Mouse (Mus musculus): Measurements from ENCODE around the gene Olfr263.
A peak's percentile ranks its signal among the peaks of the same experiment; 100 is the strongest.

Olfr263 gene

GRCm38 (mm10) chr13:21169657-21170430 is 40.4 kb downstream of the Olfr263 start:
- peak; percentile 84 for DNase-seq (ENCODE audit: low spot score)

GRCm38 (mm10) chr13:21170431-21171155 is 41.2 kb downstream of the Olfr263 start:
- DNase-seq (ENCODE audit: low spot score): no peak

GRCm38 (mm10) chr13:21171156-21171530 is 41.7 kb downstream of the Olfr263 start:
- no peak for DNase-seq (ENCODE audit: low spot score)

GRCm38 (mm10) chr13:21171600-21172150 is 42.2 kb downstream of the Olfr263 start:
- DNase-seq (ENCODE audit: low spot score): peak; percentile 13

DNA sequence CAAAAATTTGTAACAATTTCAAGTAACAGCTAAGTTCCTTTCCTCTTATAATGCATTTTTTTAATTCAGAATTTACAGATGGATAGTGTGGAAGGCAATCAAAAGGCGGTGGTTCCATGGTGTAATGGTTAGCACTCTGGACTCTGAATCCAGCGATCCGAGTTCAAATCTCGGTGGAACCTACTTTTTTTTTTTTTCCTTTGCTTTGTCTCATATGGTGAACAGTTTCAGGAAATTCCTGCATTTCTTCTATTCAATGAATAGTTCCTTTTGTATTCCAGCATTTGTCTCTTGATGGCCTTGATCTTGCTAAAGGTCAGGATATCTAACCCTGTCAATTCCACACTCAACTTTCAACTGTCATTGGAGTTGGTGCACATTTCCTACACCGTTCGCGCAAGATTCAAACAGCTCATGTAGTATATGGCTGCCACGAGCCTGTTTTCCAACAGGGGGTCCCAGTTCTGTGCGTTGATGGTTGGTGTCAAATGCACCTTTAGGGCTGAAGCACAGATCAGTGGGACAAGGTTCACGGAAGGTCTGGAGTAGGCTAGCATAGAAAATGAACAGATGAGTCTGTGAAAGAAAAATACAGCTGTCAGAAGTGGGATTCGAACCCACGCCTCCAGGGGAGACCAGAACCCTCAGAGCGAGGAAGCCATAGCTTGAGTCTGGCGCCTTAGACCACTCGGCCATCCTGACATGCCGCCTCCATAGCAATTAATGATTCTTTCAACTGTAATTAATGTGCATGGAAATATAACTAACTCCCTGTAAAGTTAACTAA is 43.0 kb downstream of the Olfr263 start:
- peak; percentile 80 for DNase-seq (ENCODE audit: low spot score)

GRCm38 (mm10) chr13:21173072-21173471 is 43.6 kb downstream of the Olfr263 start:
- DNase-seq (ENCODE audit: low spot score): peak; percentile 86

DNA sequence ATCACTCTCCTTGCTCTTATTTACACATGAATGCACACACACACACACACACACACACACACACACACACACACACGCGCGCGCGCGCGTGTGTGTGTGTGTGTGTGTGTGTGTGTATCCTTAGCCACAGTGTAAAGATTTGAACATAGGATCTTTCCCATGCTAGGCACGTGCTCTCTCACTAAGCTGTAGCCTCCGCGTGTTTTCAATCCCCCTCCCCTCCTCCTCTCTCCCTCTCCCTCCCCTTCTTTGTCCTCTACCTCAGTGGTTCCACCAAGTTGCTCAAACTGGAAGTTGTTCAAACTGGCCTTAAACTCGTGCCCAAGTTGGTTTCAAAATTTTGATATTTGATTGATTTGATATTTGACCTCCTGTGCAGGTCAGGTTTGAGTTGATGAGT is 47.3 kb downstream of the Olfr263 start:
- no peak for DNase-seq (ENCODE audit: low spot score)

GRCm38 (mm10) chr13:21177657-21178056 is 48.2 kb downstream of the Olfr263 start:
- no peak for DNase-seq (ENCODE audit: low spot score)

GRCm38 (mm10) chr13:21178364-21178763 is 48.9 kb downstream of the Olfr263 start:
- no peak for DNase-seq (ENCODE audit: low spot score)

DNA sequence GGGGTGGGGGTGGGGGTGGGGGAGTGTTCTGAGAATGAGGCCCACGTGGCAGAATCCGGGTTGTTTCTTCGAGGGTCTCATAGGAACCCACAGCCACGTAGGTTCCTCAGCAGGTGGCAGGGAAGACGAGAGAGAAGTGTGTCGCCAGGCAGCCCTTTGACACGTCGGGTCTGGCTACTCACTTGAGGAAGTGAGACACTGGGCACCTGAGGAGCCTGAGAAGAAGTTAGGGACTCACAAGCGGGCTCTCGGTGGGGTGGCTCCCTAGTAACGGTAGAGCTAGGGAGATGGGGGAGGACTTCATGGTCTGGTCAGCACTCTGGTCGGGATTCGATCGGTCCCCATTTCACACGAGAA is 49.9 kb downstream of the Olfr263 start, which contains the start of gene Trim27:
Trim27 (plus strand) TSS at position 79 of the 357 bp plus-strand sequence.
- DNase-seq (ENCODE audit: low spot score): no peak

DNA sequence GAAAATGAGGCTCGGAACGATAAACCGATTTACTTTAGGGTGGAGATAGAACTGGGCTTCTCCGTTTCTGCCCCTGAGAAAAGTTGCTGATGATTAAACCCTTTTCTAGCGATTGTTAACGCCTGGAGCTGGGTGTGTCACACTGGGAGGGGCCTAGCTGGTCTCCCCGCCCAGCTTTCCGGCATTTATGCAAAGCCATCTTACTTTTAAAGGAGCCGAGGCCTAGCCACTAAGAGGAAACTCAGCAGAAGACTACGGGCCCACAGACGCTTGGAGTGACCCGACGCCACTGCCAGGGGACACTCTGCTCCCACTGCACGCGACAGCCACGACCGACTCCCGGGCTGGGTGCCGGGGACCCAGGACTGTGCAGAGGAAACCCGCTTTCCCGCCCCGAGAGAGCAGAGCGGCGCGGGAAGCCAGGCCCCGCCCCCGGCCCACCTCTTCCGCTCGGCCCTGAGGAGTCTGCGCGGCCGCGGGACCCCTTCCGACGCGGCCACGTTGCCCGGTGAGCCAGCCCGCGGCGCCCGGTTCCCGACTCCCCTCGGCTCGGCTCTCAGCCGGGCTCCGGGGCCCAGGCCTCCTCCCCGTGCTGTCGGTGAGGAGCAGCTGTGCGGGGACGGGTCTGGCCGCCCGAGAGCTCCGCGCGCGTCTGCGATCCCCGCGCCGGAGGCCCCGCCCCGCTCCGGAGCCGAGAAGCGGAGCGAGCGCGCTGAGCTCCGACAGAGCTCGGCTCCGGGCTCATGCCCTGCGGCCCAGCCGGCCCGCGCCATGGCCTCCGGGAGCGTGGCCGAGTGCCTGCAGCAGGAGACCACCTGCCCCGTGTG is 50.5 kb downstream of the Olfr263 start:
- DNase-seq (ENCODE audit: low spot score): peak; percentile 91

GRCm38 (mm10) chr13:21180551-21181530 is 51.4 kb downstream of the Olfr263 start:
- DNase-seq (ENCODE audit: low spot score): peak; percentile 56

GRCm38 (mm10) chr13:21181996-21182395 is 52.6 kb downstream of the Olfr263 start:
- DNase-seq (ENCODE audit: low spot score): no peak

DNA sequence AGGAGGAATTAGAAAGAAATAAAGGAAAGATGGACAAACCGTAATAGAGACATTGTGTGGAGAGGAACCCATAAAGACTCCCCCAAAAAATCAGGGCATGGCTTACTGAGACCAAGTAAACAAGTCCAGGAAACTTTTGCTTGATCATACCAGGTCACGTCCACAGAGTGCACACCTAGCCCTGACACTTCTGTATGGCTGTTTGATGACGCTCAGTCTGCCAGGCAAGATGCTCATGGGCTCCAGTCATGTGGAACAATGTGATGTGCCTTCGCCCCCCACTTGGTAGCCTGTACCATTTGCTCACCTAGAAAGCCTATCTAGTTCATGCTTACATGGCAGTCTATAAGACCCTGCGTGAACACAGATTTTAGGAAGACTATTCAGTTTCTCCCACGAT is 53.6 kb downstream of the Olfr263 start:
- no peak for DNase-seq (ENCODE audit: low spot score)

DNA sequence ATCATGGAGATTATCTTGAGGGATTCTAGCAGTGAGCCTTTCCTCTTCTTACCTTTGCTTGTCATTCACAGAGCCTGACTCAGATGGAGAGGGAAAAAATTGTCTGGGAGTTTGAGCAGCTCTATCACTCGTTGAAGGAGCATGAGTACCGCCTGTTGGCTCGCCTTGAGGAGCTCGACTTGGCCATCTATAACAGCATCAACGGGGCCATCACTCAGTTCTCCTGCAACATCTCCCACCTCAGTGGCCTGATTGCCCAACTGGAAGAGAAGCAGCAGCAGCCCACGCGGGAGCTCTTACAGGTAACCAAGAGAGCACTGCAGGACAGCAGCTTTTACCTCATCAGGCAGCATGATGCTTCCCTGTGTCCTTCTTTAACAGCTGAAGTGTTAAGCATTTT is 54.2 kb downstream of the Olfr263 start:
- no peak for DNase-seq (ENCODE audit: low spot score)

DNA sequence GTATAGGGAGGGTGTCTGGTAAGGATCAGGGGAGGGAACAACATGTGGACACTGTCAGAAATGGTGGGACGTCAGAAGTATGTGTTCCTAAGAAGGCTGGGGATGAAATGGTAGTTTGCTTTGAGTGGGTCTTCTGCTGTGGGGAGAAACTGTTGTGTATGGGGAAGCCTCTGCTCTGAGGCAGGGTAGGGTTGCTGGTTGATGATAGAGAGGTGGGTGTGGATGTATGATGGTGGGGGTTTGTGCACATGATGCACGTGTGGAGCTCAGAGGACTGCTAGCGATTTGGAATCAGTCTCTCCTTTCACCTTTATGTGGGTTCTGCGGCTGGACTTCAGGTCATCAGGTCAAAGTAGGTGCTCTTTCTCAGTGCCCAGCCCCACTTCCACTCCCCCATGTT is 56.1 kb downstream of the Olfr263 start:
- DNase-seq (ENCODE audit: low spot score): no peak

Data from lung, postnatal 25 days (tissue).